Mouse (Mus musculus): ENCODE measurements at regions not wholly inside any gene's neighbourhood (a gene's known extent, or its start where the extent isn't known, plus 50 kb on each side); places are given as distances from the start of the nearest gene placed in this dataset.

DNA sequence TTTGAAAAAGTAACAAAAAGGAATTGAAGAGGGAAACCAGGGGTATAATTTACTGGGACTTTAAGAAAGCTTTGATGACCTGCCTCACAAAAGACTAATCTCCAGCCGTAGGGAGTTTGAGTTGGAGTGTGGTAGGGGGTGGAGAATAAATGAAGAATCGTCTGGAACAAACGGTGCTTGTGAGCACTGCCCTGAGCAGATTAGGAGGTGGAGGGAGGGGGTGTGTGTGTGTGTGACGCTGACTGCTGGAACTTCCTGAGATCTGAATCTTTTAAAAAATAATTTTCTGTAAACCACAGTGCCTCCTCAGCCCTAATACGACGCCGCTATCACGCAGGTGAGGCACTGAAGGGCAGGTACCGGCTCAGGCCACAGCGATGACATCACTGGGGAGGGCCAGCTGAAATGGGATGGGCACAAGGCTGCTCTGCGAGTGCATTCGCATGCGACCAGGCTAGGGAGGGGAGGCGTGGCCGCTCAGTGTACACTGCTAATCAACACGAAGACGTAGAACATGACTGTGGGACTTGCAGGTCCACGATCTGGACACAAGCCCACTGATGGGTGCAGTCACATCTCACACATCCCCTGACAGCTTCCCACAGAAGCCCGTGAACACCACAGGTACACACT lies 395.4 kb downstream of the Zfp536 start:
- no peak for DNase-seq (ENCODE audit: low read depth, low spot score)

DNA sequence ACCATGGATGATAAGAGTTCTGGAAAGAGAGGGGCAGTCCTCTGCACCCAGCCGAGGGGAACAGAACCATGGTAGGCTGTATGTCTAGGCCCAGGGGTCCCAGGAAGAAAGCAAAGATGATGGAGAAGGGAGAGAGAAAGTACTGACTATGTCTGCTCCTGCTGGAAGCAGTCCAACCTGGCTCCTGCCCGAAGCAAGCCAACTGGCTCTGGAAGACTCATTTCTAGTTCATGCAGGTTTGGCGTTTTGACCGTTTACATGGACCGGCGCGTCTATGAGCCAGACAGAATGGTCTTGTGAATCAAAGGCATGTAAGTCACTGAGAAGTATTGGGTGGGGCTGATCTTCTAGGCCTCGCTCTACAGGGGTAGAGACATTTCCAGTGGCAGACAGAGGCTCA lies 385.6 kb downstream of the Zfp536 start:
- no peak for DNase-seq (ENCODE audit: low read depth, low spot score)

DNA sequence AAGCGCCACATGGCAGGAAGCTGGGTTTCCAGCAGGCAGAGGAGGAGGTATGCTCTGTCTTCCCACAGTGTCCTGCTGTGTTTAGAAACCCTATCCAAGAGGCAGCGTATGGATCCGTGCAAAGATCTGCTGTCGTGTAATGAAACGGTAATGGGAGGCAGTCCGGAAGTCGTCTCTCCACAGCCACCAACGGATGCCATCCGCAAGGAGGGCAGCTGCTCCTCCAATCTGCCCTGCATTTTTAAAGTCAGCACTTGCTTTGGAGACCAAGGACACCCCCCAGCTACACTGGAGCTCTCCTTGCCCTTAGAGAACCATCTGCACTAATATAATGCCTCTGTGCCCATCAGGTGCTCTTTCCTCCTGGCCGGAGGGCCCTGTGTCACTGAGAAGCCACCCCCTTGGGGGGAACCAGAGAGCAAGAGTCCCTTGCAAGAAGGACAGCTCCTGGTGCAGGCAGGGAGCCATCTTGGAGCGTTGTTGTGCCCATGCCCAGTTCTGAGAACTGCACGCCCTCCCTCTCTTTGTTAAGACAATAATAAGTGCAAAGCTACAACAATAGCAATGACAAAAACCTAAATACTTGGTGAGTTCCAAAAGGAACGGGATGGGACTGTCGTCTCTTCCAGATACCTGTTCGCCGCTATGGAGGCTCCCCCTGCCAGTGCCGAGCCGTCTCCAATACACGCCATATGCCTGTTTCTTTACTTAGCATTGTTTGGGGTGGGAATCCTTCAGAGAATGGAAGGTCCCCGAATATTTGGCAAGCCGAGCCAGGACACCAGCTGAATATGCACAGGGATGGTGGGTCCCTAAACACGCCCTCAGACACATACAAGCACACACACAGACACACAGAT lies 384.4 kb downstream of the Zfp536 start:
- no peak for DNase-seq (ENCODE audit: low read depth, low spot score)

DNA sequence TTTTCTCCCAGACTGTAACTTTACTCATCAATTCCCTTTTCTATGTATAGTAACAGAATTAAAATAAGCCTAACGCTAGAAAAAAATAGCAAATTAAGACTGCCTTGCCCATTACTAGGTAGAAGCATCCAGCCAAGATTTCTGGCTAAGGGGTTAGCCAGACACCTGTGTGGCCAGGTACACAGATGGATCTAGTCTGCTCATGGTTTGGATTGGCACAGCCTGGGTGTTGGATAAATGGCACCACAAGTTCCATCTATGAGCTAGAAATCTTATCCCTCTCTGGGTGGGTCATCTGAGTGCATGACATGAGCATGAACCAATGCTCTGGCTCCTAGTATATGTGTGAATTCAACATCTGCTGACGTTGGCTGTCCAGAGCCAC lies 383.7 kb downstream of the Zfp536 start:
- no peak for DNase-seq (ENCODE audit: low read depth, low spot score)

DNA sequence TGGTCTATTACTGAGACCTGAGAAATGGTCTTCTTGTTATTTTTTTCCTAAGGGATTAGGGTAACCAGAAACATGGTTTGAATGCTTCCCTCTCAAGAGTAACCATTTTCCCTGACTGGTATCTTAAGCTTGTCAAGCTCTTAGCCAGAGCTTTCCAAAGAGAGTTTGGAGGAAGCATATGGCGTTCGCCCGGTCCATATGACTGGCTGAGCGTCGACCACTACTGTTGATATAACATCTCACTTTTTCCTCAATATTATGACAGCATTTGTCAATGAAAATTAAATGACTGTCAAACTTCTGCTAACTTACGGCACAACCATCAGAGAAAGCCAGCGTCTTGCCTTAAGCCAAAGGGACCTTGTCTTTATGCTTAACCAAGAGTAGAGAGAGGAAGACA lies 383.2 kb downstream of the Zfp536 start:
- no peak for DNase-seq (ENCODE audit: low read depth, low spot score)

DNA sequence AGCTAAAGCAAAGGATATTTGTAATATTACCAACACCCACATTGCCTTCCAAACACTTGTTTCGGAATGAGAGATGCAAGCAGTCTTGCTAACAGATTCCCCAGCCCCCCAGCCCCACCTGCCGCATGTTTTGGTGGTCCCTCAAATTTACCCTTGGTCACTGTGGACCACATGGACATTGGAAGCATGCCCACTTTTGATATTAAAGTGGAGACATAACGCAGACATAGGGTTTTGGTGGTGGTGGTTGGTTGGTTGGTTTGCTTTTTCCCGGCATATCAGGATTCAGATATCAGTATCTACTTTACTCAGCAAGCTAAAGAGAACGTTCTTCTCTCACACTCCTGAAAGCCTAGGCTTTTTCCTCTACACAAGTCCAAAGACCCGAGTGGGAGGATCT lies 381.3 kb downstream of the Zfp536 start:
- DNase-seq (ENCODE audit: low read depth, low spot score): no peak

DNA sequence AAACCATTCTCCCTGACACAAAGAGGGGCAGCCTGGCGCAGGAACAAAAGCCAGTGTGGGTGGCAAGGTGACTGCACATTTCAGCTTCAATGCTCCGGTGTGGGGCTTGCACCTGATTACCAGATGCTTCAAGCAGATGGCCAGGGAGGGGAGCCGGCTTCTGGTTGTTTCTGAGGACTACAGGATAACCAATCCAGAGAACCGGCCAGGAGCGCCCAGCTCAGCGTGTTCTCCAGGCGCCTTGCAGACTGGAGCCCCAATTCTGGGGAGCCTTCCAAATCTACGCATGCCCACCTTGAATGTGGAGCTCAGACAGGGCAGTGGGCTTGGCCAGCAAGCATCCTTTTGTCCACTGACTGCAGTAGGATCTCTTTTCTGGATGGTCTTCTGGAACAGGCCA lies 380.8 kb downstream of the Zfp536 start:
- no peak for DNase-seq (ENCODE audit: low read depth, low spot score)

DNA sequence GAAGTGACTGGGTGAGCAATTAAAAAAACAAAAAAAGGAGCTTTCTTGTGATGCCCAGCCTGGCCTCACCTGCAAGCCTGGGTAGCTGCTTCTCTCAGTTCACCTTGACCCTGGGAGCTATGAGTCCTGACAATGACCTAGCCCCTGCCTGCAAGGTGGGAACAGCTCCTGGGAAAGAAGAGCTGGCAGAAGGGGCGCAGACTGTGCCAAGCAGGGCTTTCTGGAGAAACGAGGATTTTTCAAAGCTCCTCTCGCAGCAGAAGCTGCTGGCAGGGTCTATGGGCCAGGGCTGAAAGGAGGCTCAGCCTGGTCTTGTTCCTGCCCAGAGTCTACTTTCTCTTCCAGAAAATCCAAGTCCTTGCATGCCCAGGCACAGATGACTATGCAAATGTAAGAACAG lies 380.4 kb downstream of the Zfp536 start:
- no peak for DNase-seq (ENCODE audit: low read depth, low spot score)

DNA sequence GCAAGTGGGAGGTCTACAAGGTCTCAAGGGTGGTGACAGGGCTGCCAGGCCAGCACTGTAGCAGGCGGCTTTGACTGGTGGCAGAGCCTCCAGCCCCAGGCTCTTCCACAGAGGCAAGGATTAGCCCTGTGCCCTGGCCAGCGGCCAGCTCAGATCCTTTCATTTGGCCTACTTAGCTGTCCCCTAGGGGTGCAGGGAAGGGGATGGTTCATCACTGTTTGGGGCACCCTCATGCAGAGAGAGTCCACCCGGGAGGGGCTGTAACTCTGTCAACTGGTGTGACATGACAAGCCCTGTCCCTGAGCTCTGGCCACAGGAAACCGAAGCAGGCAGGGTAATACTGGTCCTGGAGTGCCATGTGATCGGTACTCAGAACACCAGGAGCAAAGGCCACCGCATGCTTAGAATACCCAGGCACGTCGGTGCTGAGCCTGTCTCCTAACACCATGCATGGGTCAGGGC lies 378.4 kb downstream of the Zfp536 start:
- no peak for DNase-seq (ENCODE audit: low read depth, low spot score)

DNA sequence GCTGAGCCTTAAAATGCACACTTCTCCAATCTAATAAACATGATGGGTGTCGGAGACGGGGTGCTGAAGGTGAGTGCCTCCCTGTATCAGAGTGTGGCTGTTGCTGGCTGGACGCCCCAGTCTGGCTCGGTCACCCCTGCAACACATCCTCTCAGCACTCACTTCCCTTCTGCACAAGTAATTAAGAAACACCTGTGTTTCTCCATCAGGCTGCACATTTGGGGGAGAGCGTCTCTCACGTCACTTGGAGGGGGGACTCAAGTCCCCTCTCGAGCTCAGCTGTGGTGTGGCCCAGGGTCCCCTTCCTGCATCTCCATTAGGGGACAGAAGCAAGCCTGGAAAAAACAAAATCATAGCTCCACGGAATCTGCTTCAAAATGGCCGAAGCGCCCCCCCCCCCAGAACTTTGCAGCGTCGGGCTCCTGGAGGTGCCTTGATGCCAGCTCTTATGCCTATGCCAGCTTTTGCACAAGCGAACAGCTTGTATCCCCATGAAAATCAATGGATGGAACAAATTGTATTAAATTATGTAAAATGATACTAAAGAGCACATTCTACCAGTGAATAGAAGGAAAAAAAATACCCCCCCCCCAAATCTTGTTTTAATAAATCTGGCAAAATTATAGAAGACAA lies 377.4 kb downstream of the Zfp536 start:
- no peak for DNase-seq (ENCODE audit: low read depth, low spot score)

DNA sequence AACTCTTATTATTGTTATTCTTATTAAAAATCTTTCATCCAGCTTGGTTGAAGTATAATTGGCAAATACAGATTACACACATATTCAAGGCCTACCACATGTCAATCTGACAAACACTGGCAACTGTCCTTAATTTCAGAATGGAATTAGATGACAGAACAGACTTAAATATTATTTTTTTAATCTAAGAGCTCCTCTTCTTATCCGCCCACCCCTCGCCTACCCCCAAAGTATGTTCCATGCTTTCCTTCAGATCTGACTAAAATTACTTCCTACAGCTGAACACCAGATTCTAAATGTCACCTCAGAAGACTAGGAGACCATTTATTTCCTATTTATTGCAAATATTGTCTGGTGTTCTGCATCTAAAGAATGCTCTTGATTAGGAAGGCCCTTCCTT lies 370.0 kb downstream of the Zfp536 start:
- DNase-seq (ENCODE audit: low read depth, low spot score): no peak

DNA sequence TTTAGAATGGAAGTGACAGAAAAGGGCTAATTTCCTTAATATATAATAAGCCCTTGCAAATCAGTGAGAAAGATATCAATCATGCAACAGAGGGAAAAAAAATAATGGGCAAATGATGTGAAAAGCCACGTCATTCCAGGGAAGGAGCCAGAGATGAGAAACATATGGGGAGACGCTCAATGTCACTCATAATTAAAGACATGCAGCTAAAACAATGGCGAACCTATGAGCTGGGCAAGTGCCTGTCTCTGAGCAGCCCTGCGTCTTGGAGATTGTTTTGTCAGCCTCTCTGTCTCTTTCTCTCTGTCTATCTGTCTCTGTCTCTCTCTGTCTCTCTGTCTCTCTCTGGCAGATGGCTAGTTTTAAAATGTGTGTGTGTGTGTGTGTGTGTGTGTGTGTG lies 360.1 kb downstream of the Zfp536 start:
- no peak for DNase-seq (ENCODE audit: low read depth, low spot score)

DNA sequence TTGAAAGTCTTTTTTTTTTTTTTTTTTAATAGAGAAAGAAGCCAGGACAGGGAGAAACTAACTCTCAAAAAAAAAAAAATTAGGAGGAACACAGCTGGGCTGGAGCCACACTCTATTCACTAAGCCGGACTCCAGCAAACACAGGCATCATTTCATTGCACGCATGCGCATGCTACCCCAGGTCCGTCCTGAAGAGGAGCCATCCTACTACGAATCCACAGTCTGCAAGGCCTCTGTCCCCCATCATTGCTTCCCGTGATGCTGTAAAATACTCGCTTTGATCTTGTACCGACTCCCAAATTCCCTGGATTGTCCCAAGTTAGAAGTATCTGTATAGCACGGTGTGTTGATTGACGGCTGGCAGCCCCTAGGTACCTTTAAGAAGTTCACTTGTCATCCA lies 351.7 kb downstream of the Zfp536 start:
- no peak for DNase-seq (ENCODE audit: low read depth, low spot score)
